Mouse (Mus musculus): ENCODE data around the gene Gli3.

DNA sequence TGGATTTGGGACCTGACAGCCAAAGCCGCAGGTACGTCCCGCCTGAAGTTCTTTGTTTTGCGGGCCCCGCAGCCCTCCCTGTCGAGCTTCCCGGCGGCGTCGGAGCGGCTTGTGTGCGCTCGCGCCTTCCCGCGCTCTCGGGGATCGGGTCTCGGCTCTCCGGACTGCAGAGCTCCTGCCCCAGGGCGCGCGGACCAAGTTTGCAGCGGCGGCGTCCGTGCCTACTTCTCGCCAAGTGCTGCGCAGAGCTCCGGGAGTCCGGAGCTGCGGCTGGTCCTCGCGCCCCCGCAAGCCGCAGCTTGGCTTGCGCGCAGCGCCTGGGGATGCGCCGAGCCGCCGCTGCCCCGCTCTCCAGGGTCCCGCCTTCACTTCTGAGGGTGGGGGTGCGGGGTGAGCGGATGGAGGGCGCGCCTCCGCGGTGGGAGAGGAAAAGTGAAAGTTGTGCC is 1.1 kb downstream of the Gli3 start:
- TF ChIP-seq CTCF (IDR thresholded peaks at IDR 0.05; ENCODE audit: borderline replicate concordance, extremely low read depth, insufficient read depth, insufficient read length), result no peak
- TF ChIP-seq POLR2A (IDR thresholded peaks at IDR 0.05; ENCODE audit: borderline replicate concordance, extremely low read depth, insufficient read depth, insufficient read length, poor library complexity, severe bottlenecking), result 0 out of 2 replicates have a peak, but pooled peaks have one; percentile 10
